Mouse (Mus musculus) C3H10T1/2 (cell line): ENCODE measurements around the gene Ndrg3. TPM values are rescaled to one million over a fixed set of nuclear protein-coding genes. Genes with fewer than 3 reads are reported as not detected.

ENCODE experiments used
- polyA plus RNA-seq, 2 experiments: library from polyadenylated mRNA; unstranded; fragments of >200 nt; fragmentation: generic; extraction: Trizol; gene quantifications; one replicate each; pipeline ENCODE4 v1.2.1; 2012; ENCODE audit warnings: missing spikeins in 2 of 2

Gene Ndrg3
- 10 to 100 TPM; 15.8 to 63.3 TPM for polyA plus RNA-seq

DNA sequence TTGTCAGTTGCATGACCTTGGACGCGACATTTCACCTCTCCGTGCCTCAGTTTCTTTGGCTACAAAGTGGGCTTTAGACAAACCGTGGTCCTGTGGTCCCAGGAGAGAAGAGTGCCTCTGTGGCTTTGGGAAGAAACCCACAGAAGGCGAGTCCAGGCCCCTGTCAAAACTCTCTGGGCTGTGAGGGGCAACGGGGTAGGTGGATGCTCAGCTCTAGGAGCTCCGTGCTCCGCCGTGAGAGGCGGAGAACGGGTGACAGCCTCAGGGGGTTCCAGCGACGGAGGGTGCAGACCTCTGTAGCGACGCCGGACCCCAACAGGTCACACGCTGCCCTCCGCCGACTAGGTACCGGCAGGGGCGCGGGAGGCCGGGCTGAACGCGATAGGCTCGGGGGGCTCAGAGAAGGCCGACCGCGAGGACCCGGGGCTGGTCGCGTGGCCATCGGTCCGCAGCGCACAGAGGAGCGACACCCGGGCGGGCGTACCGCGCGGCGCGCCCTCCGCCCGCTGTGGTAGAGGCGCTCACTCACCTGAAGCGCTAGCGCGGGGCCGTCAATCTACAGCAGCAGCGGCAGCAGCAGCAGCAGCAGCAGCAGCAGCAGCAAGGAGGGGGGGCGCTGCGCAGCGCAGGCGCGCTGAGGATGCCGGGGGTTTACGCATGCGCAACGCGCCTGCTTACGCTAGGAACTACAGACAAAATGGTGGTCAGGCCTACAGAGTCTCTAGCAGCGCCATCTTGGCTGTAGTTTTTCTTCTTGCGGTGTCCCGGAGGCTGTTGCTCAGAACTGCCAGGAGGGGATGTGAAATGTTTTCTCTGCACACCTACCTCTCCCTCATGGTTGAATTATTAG lies at the start of gene Ndrg3:
Gene Ndrg3 (minus strand): TSS at position 587 of the 850 bp plus-strand sequence.

DNA sequence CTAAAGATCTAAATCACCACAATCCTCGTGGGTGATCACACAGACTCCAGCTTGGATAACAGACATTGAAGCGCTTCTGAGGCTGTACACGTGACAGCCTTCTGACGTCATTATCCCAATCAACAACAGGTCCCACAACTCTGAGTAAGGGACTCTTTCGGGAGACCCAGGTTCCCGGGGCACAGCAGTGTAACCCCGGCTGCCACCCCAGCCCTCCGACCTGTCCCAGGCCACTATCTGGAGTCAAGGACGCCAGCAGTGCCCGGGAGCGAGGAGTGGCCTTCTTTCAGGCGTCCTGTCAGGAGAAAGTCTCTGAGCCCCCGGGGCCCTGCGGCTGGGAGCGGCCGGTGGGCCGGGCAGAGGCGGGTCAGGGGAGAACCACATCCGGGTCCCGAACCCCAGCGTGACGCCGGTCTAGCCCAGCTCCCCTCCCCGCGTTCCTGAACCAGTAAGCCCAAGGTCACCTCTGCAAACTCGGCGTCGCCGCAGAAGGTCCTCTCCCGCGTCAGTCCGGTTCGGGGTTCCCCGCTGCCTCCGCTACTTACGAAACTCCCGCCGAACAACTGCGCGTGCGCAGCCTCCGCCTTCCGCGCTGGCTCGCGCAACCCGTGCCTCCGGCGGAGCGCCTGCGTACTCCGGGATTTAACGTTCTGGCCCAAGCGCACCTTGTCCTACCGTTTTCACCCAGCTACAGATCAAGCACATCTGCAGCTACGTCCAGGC lies 14.8 kb upstream of the Ndrg3 start, which contains the start of gene Dsn1:
Gene Dsn1 (minus strand): TSS at position 644 of the 723 bp plus-strand sequence.

DNA sequence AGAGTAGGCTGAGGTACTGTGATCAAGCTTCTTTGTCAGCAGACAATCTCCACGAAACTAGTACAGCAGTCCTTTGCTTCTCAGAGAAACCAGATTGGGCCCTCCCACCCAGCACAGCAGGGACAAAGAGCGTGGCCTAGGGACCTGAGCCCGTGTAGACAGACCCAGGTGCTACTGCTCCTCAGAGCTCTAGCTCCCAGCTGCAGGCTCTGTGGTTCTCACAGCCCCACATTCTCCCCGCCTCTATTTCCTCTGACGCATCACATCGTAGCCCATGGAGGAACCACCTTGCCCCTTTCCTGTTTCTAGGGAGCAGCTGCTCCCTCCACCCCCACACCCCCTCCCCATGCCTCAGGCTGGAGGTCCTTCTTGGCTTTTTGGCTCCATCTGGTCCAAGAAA lies 104.8 kb downstream of the Ndrg3 start, which contains the start of gene Sla2:
Gene Sla2 (minus strand): TSS at position 176 of the 400 bp plus-strand sequence.

Other genes starting within 250 kb of the Ndrg3 start
- gene Myl9, start 216.6 kb downstream of the Ndrg3 start, polyA plus RNA-seq = 10 to 100 TPM in 1 of 2 experiments, 1 to 10 TPM in 1; 2.9 to 24.5 TPM
- gene Tgif2, start 152.0 kb downstream of the Ndrg3 start, polyA plus RNA-seq = 1 to 10 TPM in 1 of 2 experiments, under 1 TPM in 1; 0.70 to 2.3 TPM
- gene 4930518I15Rik, start 134.1 kb downstream of the Ndrg3 start, polyA plus RNA-seq = 1 to 10 TPM in 1 of 2 experiments, under 1 TPM in 1; 0.06 to 1.0 TPM
- gene Rab5if, start 128.9 kb downstream of the Ndrg3 start, polyA plus RNA-seq = 100 to 1,000 TPM; 129 to 173 TPM
- under 1 TPM; 0.37 to 0.57 TPM for gene Sla2, start 104.9 kb downstream of the Ndrg3 start, polyA plus RNA-seq
- gene Dsn1, start 15.1 kb upstream of the Ndrg3 start, polyA plus RNA-seq = 1 to 10 TPM; 1.4 to 8.6 TPM
- gene Soga1, start 87.2 kb upstream of the Ndrg3 start, polyA plus RNA-seq = 10 to 100 TPM in 1 of 2 experiments, 1 to 10 TPM in 1; 1.3 to 10.1 TPM
- not detected for gene Tldc2, start 95.0 kb upstream of the Ndrg3 start, polyA plus RNA-seq
- gene Samhd1, start 143.2 kb upstream of the Ndrg3 start, polyA plus RNA-seq = 10 to 100 TPM in 1 of 2 experiments, 1 to 10 TPM in 1; 6.4 to 24.3 TPM
- 1 to 10 TPM in 1 of 2 experiments, under 1 TPM in 1; 0.69 to 1.8 TPM for gene Rbl1, start 212.5 kb upstream of the Ndrg3 start, polyA plus RNA-seq